Mouse (Mus musculus) kidney, postnatal 36 days (tissue): ENCODE measurements at regions not wholly inside any gene's neighbourhood (a gene's known extent, or its start where the extent isn't known, plus 50 kb on each side); places are given as distances from the start of the nearest gene placed in this dataset.

Source experiments
- DNase-seq, 2 experiments: peaks; one replicate each; pipeline ENCODE4 v3.0.0; 2021 to 2022; ENCODE audit warnings: mixed read lengths in 2 of 2

DNA sequence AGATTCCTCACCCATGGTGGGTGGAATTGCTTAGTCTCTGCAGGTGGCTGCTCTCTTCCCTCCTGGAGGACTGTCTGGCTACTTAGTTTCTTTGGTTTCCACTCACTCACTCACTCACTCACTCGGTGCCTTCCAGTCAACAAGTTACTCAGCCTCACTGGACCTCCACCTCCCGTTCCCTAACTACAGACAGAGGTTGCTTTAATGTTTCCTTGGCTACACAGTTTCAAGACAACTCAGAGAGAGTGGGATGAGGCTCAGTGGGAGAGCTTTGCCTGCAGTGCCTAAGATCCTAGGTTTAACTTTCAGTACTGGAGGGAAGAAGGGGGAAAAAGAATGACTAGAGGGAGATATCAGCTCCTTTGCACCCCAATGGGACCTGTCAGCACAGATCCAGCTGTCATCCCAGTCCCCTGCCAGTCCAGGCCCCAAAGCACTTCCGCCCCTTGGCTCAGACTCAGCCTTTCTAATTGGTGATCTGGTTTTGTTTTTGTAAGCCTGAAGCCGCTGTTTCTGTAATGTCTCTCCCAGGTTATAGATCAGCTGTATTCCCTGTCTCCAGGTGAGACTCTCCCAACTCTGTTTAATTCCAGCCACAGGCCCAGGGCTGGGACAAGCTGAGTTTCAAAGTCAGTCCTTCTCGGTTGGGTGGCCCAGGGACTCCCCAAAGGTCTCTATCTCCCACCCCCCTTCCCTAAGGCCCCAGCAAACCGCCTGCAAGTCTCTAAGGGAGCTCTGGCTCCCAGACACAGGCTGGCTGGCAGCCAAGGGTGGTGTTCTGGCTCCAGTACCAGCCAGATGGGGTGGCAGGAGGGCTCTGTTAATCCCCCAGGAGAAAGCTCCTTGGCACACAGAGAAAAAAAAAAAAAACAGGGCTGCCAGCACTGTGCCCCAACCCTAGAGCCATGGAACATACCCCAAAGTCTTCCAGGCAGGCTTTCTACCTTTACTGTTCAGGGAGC, 60.5 kb upstream of the Cdon start:
- DNase-seq = peak; percentile 58 to 76

GRCm38 (mm10) chr9:35361432-35361831, 59.5 kb upstream of the Cdon start:
- no peak for DNase-seq

DNA sequence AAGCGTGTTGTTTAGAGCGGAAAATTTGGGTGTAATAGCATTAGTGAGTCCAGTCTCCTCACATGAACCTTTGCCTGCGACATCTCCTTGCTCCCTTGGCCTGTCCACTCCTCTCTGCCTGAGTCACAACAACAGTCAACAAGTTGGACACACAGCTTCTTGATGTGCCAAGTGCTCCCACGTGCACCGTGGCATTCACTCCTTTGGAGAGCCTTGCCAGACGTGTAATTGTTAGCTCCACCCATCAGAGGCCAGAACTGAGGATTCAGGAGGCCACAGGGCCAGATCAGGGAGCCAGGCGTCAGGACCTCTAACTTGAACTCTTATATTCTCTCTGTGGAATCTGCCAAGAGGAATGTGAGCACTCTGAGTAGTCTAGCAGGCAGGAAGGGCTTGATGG, 58.7 kb upstream of the Cdon start:
- DNase-seq = peak in 1 of 2 experiments; percentile 7

- no peak for DNase-seq
These were observed 57.8 kb upstream of the Cdon start for GRCm38 (mm10) chr9:35363079-35363478.

- no peak for DNase-seq
These were observed 57.0 kb upstream of the Cdon start for GRCm38 (mm10) chr9:35363936-35364335.

GRCm38 (mm10) chr9:35365975-35366374, 55.0 kb upstream of the Cdon start:
- no peak for DNase-seq

GRCm38 (mm10) chr9:35369063-35369462, 51.9 kb upstream of the Cdon start:
- no peak for DNase-seq

- no peak for DNase-seq
These were observed 50.9 kb upstream of the Cdon start for GRCm38 (mm10) chr9:35370031-35370430.

- DNase-seq = no peak
These were observed 50.0 kb upstream of the Cdon start for GRCm38 (mm10) chr9:35370895-35371294.
